Mouse (Mus musculus) G1E (cell line): Measurements from ENCODE around the gene Prss32.
A peak's percentile ranks its signal among the peaks of the same experiment; 100 is the strongest.

Experiments used
- CTCF ChIP-seq: IDR thresholded peaks from 2 replicates; pipeline ENCODE4 v1.5.1; 2012; ENCODE audit warnings: low read depth, low read length, inconsistent platforms, mixed read lengths
- TAL1 ChIP-seq: conservative IDR thresholded peaks from 2 replicates; pipeline ENCODE4 v1.6.1; 2012; ENCODE audit warnings: low read depth, low read length, inconsistent platforms, mixed read lengths

DNA sequence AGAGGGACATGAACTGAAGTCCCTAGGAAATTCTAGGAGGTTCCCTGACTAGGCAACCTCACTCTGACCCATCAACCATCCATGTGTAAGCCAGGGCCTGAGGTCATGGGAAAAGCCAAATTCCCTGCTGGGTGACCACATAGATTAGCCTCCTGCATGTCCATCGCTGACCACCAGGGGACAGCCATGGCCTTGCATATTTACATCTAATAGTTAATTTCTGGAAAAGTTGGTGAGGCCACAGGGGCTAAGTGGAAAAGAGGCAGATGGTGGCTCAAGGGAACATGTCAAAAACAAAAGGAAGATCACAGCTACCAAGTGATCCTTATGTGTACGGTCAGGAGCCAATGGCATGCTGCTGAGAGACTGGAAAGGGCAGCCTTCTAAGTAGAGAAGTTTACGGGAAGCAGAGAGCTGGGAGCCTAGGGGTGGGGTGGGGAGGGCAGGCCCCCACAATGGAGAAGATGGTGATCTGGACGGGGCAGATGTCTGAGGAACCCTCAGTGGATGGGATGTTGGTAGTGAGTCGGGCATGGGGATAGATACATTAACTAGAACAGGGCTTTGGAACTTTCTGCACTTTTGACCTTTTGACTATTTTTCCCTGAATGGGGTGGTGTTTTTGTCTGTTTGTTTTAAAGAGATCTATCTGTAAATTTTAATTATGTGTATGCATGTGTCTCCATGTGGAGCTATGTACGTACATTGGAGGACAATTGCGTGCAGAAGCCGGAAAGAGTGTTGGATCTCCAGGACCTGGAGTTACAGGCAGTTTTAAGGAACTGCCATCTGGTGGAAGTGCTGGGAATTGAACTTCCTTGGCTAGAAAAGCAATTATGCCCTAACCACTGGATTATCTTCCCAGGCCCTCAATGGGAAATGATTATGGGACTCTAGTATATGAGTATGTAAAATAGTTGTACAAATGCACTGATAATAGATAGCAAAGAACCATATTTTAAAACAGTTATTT lies 30.5 kb downstream of the Prss32 start:
- TF ChIP-seq CTCF (peak; percentile 64), TAL1 (no peak)
